Mouse (Mus musculus): ENCODE results near the gene Vwce.

Vwce gene

GRCm38 (mm10) chr19:10634106-10634871, at the start of gene Vwce:
TSS of gene Vwce (plus strand) at chr19:10634213.
- DNase-seq (ENCODE audit: low spot score) = peak; percentile 12

GRCm38 (mm10) chr19:10585112-10585511, 48.9 kb upstream of the Vwce start:
- no peak for DNase-seq (ENCODE audit: low spot score)

GRCm38 (mm10) chr19:10587231-10587630, 46.8 kb upstream of the Vwce start:
- DNase-seq (ENCODE audit: low spot score) = no peak

GRCm38 (mm10) chr19:10589127-10589857, 44.7 kb upstream of the Vwce start:
- no peak for DNase-seq (ENCODE audit: low spot score)

- DNase-seq (ENCODE audit: low spot score) = no peak
These were observed 43.7 kb upstream of the Vwce start for GRCm38 (mm10) chr19:10590301-10590700.

GRCm38 (mm10) chr19:10591659-10592377, 42.2 kb upstream of the Vwce start:
- no peak for DNase-seq (ENCODE audit: low spot score)

GRCm38 (mm10) chr19:10598188-10598587, 35.8 kb upstream of the Vwce start:
- no peak for DNase-seq (ENCODE audit: low spot score)

- no peak for DNase-seq (ENCODE audit: low spot score)
These were observed 34.4 kb upstream of the Vwce start for GRCm38 (mm10) chr19:10599648-10600047.

GRCm38 (mm10) chr19:10602247-10602769, 31.7 kb upstream of the Vwce start:
- no peak for DNase-seq (ENCODE audit: low spot score)

- DNase-seq (ENCODE audit: low spot score) = peak; percentile 78
These were observed 31.2 kb upstream of the Vwce start for GRCm38 (mm10) chr19:10602787-10603186.

GRCm38 (mm10) chr19:10603660-10604523, 30.1 kb upstream of the Vwce start:
- no peak for DNase-seq (ENCODE audit: low spot score)

GRCm38 (mm10) chr19:10604534-10604933, 29.5 kb upstream of the Vwce start:
- no peak for DNase-seq (ENCODE audit: low spot score)

- DNase-seq (ENCODE audit: low spot score) = peak; percentile 98
These were observed 28.6 kb upstream of the Vwce start, which contains the start of the genes Ddb1 and Tkfc for GRCm38 (mm10) chr19:10605293-10605900. TSS of gene Ddb1 (plus strand) at chr19:10605327. TSS of gene Tkfc (minus strand) at chr19:10605654.

GRCm38 (mm10) chr19:10605901-10606622, 28.0 kb upstream of the Vwce start:
- no peak for DNase-seq (ENCODE audit: low spot score)

GRCm38 (mm10) chr19:10608573-10609240, 25.3 kb upstream of the Vwce start:
- no peak for DNase-seq (ENCODE audit: low spot score)

- DNase-seq (ENCODE audit: low spot score) = peak; percentile 36
These were observed 882 bp downstream of the Vwce start for GRCm38 (mm10) chr19:10634872-10635318.

GRCm38 (mm10) chr19:10637840-10638239, 3.8 kb downstream of the Vwce start:
- DNase-seq (ENCODE audit: low spot score) = no peak

GRCm38 (mm10) chr19:10640080-10640479, 6.1 kb downstream of the Vwce start:
- DNase-seq (ENCODE audit: low spot score) = no peak

GRCm38 (mm10) chr19:10640589-10641378, 6.8 kb downstream of the Vwce start:
- no peak for DNase-seq (ENCODE audit: low spot score)

All from left cerebral cortex, adult 11 months (tissue).